Mouse (Mus musculus): ENCODE measurements around the gene Otop2. TPM values are rescaled to one million over a fixed set of nuclear protein-coding genes. Genes with fewer than 3 reads are reported as not detected.

The Otop2 gene
- polyA plus RNA-seq, 1 experiment from 2014 or later: 0.24 TPM

GRCm38 (mm10) chr11:115267061-115267883 lies 39.7 kb upstream of the Otop2 start, which contains the start of gene Grin2c:
Gene Grin2c, minus strand, starts transcription at chr11:115267243.
- ATAC-seq: no peak

DNA sequence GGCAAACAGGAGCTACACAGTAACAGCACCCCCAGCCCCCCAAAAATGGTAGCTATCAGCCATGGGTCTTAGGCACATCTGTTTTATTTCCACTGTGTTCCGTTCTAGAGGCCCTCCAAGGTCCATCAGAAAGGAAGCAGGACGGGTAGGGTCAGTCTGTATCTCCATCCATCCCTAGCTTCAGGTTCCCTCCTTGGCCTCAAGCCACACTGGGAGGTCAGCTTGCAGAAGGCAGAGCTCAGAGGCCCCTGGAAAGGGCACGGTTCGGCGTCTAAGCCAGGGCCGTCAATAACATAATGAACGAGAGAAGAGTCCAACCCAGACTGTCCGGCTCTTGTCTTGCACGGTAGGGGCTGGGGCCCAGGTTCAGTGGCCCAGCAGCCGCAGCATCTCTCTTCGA lies 39.0 kb upstream of the Otop2 start:
- Histone ChIP-seq H3K27me3 (replicated peaks; ENCODE audit: control insufficient read depth, insufficient read depth, low read length) (peaks cover 44% of the 10 kb centered on the region), H3K9me3 (ENCODE audit: control insufficient read depth, low read length) (no peaks in the 10 kb centered on the region), H3K4me3 (replicated peaks; ENCODE audit: low read length) (no peak overlapping the region), H3K4me1 (replicated peaks; ENCODE audit: control insufficient read depth, insufficient read depth, low read length) (peaks cover 21% of the 10 kb centered on the region), H3K36me3 (ENCODE audit: control insufficient read depth, insufficient read depth) (peaks cover 5% of the 10 kb centered on the region), H3K27ac (ENCODE audit: low read length) (no peak overlapping the region), H3K4me2 (ENCODE audit: low read length) (no peak overlapping the region), H3K9ac (replicated peaks; ENCODE audit: low read depth, low read length) (no peak overlapping the region)
- no peak for ATAC-seq
- WGBS: 79% methylated on average over 11 of the region's 11 CpGs

More at GRCm38 (mm10) chr11:115267061-115267883, 39.7 kb upstream of the Otop2 start, which contains the start of gene Grin2c:
- peaks cover 21% of the 10 kb centered on the region for H3K4me1 ChIP-seq (replicated peaks; ENCODE audit: control insufficient read depth, insufficient read depth, low read length)
- H3K9ac ChIP-seq (replicated peaks; ENCODE audit: low read depth, low read length): peak within 1 kb of the TSS; percentile 24; the same call in 1 of the 2 replicates
- no peaks in the 10 kb centered on the region for H3K9me3 ChIP-seq (ENCODE audit: control insufficient read depth, low read length)
- H3K4me3 ChIP-seq (replicated peaks; ENCODE audit: low read length): peak within 1 kb of the TSS; percentile 30
- peaks cover 49% of the 10 kb centered on the region for H3K27me3 ChIP-seq (replicated peaks; ENCODE audit: control insufficient read depth, insufficient read depth, low read length)
- H3K27ac ChIP-seq (ENCODE audit: low read length): no peak within 1 kb of the TSS
- H3K36me3 ChIP-seq (ENCODE audit: control insufficient read depth, insufficient read depth): peaks cover 5% of the 10 kb centered on the region
- H3K4me2 ChIP-seq (ENCODE audit: low read length): peak within 1 kb of the TSS; percentile 49
- 7% methylated on average over 38 of the region's 50 CpGs for WGBS

GRCm38 (mm10) chr11:115269330-115270066 lies 37.5 kb upstream of the Otop2 start:
- Histone ChIP-seq H3K27ac (ENCODE audit: low read length) (no peak overlapping the region), H3K4me1 (replicated peaks; ENCODE audit: control insufficient read depth, insufficient read depth, low read length) (peaks cover 21% of the 10 kb centered on the region), H3K36me3 (ENCODE audit: control insufficient read depth, insufficient read depth) (peaks cover 5% of the 10 kb centered on the region), H3K27me3 (replicated peaks; ENCODE audit: control insufficient read depth, insufficient read depth, low read length) (peaks cover 38% of the 10 kb centered on the region), H3K4me2 (ENCODE audit: low read length) (no peak overlapping the region), H3K9me3 (ENCODE audit: control insufficient read depth, low read length) (no peaks in the 10 kb centered on the region), H3K9ac (replicated peaks; ENCODE audit: low read depth, low read length) (no peak overlapping the region), H3K4me3 (replicated peaks; ENCODE audit: low read length) (no peak overlapping the region)
- 93% methylated on average over 27 of the region's 27 CpGs for WGBS
- ATAC-seq: no peak

DNA sequence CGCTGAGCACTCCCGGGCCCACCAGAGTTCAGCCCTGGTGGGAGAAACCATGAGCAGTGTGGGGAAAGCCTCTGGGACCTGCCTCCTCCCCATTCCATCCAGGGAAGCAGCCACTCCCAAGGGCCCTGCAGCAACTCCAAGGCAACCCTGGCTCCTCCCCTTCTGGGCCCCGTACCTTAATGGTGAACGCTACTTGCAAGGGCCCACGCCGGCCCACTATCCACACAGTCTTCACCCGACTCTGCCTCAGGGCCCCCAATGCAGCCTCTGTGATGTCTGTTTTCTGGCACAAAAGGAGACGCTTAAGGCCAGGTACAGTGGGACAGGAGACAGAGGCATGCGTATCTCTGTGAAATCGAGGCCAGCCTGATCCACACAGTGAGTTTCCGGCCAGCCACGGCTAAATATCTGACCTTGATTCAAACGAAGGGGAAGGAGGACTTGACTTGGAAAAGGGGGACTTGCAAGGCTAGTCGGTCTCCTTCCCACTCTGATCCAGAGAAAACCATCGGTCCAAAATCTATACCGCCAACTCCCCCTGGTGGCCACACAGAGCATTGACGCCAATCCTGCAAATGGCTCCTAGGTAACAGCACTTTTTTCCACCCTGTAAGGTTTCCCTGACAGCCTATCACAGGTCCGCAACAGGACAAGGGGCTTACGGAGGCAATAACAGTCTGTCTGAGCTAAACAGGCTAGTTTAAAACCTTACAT lies 36.7 kb upstream of the Otop2 start:
- H3K36me3 ChIP-seq (ENCODE audit: control insufficient read depth, insufficient read depth): peaks cover 5% of the 10 kb centered on the region
- WGBS: 29% methylated on average over 19 of the region's 19 CpGs
- peak; percentile 21; the same call in 1 of the 2 replicates for ATAC-seq

DNA sequence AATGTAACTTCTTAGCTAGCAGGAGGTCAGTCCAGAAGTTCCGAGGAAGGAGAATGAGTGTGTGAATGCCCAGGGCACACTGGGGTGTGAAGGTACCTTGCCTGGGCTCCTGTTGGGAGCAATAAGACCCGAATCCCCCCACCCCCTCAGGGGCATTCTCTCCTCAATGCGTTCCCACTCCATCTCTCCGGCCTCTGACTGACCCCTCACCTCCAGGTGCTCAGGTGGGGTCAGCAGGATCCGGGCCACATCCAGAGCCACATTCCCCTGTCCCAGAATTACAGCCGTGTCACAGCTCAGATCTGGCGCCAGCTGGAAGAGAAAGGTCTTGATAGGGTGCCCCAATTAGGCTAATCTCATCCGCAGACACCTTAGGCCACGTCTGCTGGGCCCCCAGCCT lies 35.9 kb upstream of the Otop2 start:
- H3K4me1 ChIP-seq (replicated peaks; ENCODE audit: control insufficient read depth, insufficient read depth, low read length): peaks cover 25% of the 10 kb centered on the region
- H3K27me3 ChIP-seq (replicated peaks; ENCODE audit: control insufficient read depth, insufficient read depth, low read length): peaks cover 26% of the 10 kb centered on the region
- no peak overlapping the region for H3K27ac ChIP-seq (ENCODE audit: low read length)
- no peak overlapping the region for H3K9ac ChIP-seq (replicated peaks; ENCODE audit: low read depth, low read length)
- no peak overlapping the region for H3K4me2 ChIP-seq (ENCODE audit: low read length)
- WGBS: 81% methylated on average over 9 of the region's 9 CpGs
- no peak for ATAC-seq
- no peaks in the 10 kb centered on the region for H3K9me3 ChIP-seq (ENCODE audit: control insufficient read depth, low read length)
- no peak overlapping the region for H3K4me3 ChIP-seq (replicated peaks; ENCODE audit: low read length)
- peaks cover 5% of the 10 kb centered on the region for H3K36me3 ChIP-seq (ENCODE audit: control insufficient read depth, insufficient read depth)

More for the DNA sequence above, 36.7 kb upstream of the Otop2 start:
- no peak overlapping the region for H3K4me2 ChIP-seq (ENCODE audit: low read length)
- peaks cover 33% of the 10 kb centered on the region for H3K27me3 ChIP-seq (replicated peaks; ENCODE audit: control insufficient read depth, insufficient read depth, low read length)
- H3K9ac ChIP-seq (replicated peaks; ENCODE audit: low read depth, low read length): no peak overlapping the region
- H3K9me3 ChIP-seq (ENCODE audit: control insufficient read depth, low read length): no peaks in the 10 kb centered on the region
- H3K27ac ChIP-seq (ENCODE audit: low read length): no peak overlapping the region
- H3K4me1 ChIP-seq (replicated peaks; ENCODE audit: control insufficient read depth, insufficient read depth, low read length): peaks cover 20% of the 10 kb centered on the region
- H3K4me3 ChIP-seq (replicated peaks; ENCODE audit: low read length): no peak overlapping the region

- peaks cover 5% of the 10 kb centered on the region for H3K36me3 ChIP-seq (ENCODE audit: control insufficient read depth, insufficient read depth)
- H3K9ac ChIP-seq (replicated peaks; ENCODE audit: low read depth, low read length): no peak overlapping the region
- H3K4me3 ChIP-seq (replicated peaks; ENCODE audit: low read length): no peak overlapping the region
- H3K4me1 ChIP-seq (replicated peaks; ENCODE audit: control insufficient read depth, insufficient read depth, low read length): peaks cover 26% of the 10 kb centered on the region
- no peak overlapping the region for H3K27ac ChIP-seq (ENCODE audit: low read length)
- no peak overlapping the region for H3K4me2 ChIP-seq (ENCODE audit: low read length)
- WGBS: 67% methylated on average over 10 of the region's 10 CpGs
- no peaks in the 10 kb centered on the region for H3K9me3 ChIP-seq (ENCODE audit: control insufficient read depth, low read length)
- peaks cover 22% of the 10 kb centered on the region for H3K27me3 ChIP-seq (replicated peaks; ENCODE audit: control insufficient read depth, insufficient read depth, low read length)
- no peak for ATAC-seq
Measured at GRCm38 (mm10) chr11:115271481-115271880, 35.5 kb upstream of the Otop2 start.

- H3K9ac ChIP-seq (replicated peaks; ENCODE audit: low read depth, low read length): no peak overlapping the region
- no peak overlapping the region for H3K4me3 ChIP-seq (replicated peaks; ENCODE audit: low read length)
- H3K27me3 ChIP-seq (replicated peaks; ENCODE audit: control insufficient read depth, insufficient read depth, low read length): peaks cover 6% of the 10 kb centered on the region
- peaks cover 23% of the 10 kb centered on the region for H3K4me1 ChIP-seq (replicated peaks; ENCODE audit: control insufficient read depth, insufficient read depth, low read length)
- no peaks in the 10 kb centered on the region for H3K9me3 ChIP-seq (ENCODE audit: control insufficient read depth, low read length)
- ATAC-seq: no peak
- peaks cover 5% of the 10 kb centered on the region for H3K36me3 ChIP-seq (ENCODE audit: control insufficient read depth, insufficient read depth)
- WGBS: 80% methylated on average over 10 of the region's 10 CpGs
- no peak overlapping the region for H3K27ac ChIP-seq (ENCODE audit: low read length)
- H3K4me2 ChIP-seq (ENCODE audit: low read length): no peak overlapping the region
Measured at GRCm38 (mm10) chr11:115272894-115273498, 34.0 kb upstream of the Otop2 start.

GRCm38 (mm10) chr11:115273735-115274134 lies 33.2 kb upstream of the Otop2 start:
- no peaks in the 10 kb centered on the region for H3K9me3 ChIP-seq (ENCODE audit: control insufficient read depth, low read length)

More at GRCm38 (mm10) chr11:115273735-115274134, 33.2 kb upstream of the Otop2 start:
- 79% methylated on average over 7 of the region's 7 CpGs for WGBS
- Histone ChIP-seq H3K4me3 (replicated peaks; ENCODE audit: low read length) (no peak overlapping the region), H3K27me3 (replicated peaks; ENCODE audit: control insufficient read depth, insufficient read depth, low read length) (no peaks in the 10 kb centered on the region), H3K4me1 (replicated peaks; ENCODE audit: control insufficient read depth, insufficient read depth, low read length) (peaks cover 24% of the 10 kb centered on the region), H3K4me2 (ENCODE audit: low read length) (no peak overlapping the region), H3K9ac (replicated peaks; ENCODE audit: low read depth, low read length) (no peak overlapping the region), H3K27ac (ENCODE audit: low read length) (no peak overlapping the region), H3K36me3 (ENCODE audit: control insufficient read depth, insufficient read depth) (peaks cover 2% of the 10 kb centered on the region; the same call in 1 of the 2 replicates)
- no peak for ATAC-seq

Measured in forebrain, embryonic 16.5 days (tissue).